Mouse (Mus musculus): ENCODE results near the gene Nol11.
"Not testable (repeated sequence)": the region's sequence is repeated elsewhere in the genome, so short reads cannot be mapped to it uniquely, and the experiment has no call there.

The Nol11 gene

DNA sequence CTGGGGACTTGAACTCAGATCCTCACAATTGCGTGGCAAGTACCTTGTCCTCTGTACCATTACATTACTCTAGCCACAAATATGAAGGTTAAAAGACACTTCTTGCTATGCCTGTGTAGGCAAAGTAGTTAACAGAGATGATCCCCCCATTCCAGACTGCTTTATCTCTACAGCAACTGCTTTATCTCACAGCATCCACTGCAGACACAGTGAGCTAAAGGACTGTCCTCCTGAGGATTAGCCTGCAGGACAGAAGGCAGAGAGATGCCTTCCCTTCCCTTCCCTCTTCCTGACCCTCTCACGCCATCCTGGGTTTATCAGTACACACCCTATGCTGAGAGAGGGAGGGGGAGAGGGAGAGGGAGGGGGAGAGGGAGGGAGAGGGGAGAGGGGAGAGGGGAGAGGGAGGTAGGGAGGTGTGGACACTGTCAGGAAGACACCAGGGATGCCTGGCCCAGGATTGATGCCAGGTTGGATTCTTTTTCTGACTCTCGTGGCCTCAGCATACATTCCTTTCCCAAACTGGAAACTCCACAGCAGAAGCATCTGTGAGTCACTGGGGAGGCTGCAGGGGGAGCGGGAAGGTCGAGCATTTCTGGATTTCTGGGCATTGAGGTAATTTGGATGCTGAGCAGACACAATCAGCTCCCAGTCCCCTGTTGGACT, 32.1 kb downstream of the Nol11 start:
- DNase-seq (ENCODE audit: extremely low spot score, low read depth, low spot score), result no peak

DNA sequence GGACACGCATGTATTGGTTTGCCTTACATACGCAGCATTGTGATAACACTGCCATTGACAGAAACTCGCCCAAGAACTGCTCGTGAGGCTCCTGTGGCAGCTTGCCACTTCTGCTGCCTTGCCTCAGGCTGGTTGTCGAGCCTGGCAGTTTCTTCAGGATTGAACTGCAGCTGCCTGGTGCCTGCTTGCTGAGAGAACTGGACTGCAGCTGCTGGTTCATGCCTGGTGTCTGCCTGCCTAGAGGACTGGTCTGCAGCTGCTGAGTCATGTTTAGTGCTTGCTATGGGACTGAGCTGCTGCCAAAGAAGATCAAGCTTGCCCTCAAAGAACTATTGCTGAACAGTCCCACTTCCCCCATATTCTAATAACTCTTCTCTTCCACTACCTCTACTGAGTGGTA, 33.9 kb downstream of the Nol11 start:
- DNase-seq (ENCODE audit: extremely low spot score, low read depth, low spot score), result no peak

DNA sequence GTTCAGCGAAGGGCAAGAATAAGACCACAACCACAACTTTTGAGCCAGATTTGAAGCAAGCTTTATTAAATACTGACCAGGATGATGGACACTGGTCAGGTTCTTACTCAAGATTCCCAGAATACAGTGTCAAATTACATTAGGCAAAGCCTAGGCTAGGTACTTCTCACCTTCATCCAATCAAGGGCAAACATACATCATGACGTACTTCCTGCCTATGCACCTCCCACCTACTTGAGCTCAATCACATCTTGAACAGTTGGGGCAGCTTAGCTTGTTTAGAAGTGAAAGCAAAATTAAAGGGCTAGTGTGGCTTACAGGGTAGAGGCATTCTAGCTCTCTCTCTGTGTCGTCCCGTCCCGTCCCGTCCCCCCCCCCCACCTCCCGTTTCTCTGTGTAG, 34.8 kb downstream of the Nol11 start:
- no peak for DNase-seq (ENCODE audit: extremely low spot score, low read depth, low spot score)

DNA sequence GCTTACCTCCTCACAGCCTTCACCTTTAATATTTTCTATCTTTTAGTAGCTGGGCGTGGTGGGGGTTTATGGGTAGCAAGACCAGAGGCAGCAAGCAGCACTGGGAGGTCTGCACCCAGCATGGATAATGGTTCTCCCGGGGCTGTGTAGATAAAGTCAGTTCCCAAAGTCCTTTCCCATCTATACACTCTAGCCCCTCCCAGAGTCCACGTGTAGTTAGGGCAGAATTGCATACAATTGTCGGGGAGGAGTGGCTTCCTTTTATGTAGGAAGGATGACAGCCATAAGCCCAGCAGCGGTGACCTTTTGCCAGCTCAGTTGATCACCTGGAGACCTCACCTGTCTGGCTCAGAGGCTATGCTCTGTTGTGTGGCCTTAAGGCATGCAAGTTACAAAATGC, 35.5 kb downstream of the Nol11 start:
- no peak for DNase-seq (ENCODE audit: extremely low spot score, low read depth, low spot score)

DNA sequence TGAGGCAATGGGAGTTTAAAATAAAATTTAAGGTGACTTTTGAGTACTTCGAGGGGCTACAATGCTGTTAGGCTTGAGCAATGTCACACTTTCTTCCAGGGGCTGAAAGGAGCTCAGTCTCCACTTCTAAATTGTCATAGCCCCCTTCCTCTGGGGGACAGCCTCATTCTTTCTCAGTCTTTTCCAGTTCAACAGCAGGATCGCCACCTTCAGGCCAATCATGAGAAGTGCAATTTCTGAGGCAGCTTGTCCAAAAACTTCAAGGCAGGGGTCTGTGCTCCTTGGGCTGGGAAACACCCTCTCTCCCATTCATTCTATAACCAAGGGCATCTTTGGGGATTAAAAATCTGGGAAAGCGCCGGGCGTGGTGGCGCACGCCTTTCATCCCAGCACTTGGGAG, 37.4 kb downstream of the Nol11 start:
- no peak for DNase-seq (ENCODE audit: extremely low spot score, low read depth, low spot score)

DNA sequence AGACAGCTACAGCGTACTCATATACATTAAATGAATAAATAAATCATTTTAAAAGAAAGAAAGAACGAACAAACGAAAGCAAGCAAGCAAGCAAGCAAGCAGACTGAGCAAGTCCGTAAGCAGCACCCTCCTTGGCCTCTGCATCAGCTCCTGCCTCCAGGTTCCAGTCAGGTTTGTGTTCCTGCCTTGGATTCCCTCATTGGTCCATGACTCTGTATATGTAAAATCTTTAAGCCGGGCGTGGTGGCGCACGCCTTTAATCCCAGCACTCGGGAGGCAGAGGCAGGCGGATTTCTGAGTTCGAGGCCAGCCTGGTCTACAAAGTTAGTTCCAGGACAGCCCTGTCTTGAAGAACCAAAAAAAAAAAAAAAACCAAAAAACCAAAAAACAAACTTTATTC, 45.2 kb downstream of the Nol11 start:
- not testable (repeated sequence) for DNase-seq (ENCODE audit: extremely low spot score, low read depth, low spot score)

DNA sequence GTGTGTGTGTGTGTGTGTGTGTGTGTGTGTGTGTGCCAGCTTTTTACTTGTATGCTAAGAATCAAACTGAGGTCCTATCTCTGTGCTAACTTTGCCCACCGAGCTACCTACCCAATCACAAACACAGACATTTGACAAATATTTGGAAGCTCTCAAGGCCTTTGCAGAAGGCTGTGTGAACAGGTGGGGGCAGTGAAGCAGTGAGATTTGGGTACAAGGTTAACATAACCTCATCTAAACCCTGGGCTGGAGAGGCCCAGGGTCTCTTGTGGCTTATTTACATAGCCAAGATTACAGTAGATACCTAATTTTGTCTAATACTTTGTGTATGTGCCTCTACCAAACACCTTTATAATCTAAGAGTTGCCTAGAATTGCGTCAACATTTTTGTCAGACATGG, 46.8 kb downstream of the Nol11 start:
- DNase-seq (ENCODE audit: extremely low spot score, low read depth, low spot score), result no peak

DNA sequence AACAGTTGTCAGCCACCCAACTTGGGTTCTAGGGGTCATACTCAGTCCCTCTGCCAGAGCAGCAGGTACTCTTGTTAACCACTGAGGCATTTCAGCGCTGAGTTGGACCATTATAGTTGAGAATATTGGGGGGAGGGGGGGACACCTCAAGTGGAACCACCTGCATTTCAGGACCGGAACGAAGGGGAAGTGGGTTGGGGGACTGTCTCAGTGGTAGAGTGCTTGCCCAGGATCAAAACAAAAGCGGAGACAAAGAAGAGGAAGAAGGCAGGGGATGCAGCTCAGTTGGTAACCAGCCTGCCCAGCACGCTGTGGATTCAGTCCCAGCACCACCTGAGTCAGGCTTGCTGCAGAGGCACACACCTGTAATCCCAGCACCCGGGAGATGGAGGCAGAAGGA, 48.4 kb downstream of the Nol11 start:
- DNase-seq (ENCODE audit: extremely low spot score, low read depth, low spot score), result no peak

DNA sequence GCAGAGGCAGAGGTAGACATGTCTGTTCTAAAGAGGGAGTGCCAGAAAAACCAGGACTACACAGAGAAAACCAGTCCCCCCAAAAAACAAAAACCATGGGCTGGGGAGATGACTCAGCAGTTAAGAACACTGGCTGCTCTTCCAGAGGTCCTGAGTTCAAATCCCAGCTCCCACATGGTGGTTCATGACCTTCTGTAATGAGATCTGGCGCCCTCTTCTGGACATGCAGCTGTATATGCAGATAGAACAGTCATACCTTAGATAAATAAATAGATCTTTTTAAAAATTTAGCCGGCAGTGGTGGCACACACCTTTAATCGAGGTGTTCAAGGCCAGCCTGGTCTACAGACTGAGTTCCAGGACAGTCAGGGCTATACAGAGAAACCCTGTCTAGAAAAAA, 50.5 kb downstream of the Nol11 start:
- no peak for DNase-seq (ENCODE audit: extremely low spot score, low read depth, low spot score)

DNA sequence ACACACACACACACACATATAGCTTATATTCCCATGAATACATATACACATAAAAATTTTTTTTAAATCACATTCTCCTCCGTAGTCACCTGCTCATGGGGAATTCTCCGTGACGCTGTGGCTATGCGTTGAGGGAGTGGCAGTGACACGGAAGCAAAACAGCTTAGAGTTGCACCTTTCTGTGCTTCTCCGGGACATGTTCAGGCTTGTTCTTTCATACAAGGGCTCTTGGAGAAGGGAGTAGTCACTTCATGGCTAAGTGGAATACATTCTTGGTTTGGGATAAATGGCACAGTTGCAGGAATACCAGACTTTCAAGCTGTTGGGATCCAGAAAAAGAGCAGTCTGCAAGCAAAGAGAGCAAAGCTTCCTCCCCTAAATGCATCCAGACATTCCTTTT, 51.6 kb downstream of the Nol11 start:
- DNase-seq (ENCODE audit: extremely low spot score, low read depth, low spot score), result no peak

DNA sequence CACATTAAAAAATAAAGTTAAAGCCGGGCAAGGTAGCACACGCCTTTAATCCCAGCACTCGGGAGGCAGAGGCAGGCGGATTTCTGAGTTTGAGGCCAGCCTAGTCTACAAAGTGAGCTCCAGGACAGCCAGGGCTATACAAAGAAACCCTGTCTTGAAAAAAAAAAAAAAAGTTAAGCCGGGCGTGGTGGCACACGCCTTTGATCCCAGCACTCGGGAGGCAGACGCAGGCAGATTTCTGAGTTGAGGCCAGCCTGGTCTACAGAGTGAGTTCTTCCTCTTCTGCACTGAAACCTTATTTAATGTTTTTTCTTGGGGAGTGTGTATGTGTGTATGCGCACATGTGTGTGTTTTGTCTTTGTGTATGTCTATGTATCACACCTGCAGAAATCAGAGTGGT, 52.7 kb downstream of the Nol11 start:
- DNase-seq (ENCODE audit: extremely low spot score, low read depth, low spot score), result not testable (repeated sequence)

DNA sequence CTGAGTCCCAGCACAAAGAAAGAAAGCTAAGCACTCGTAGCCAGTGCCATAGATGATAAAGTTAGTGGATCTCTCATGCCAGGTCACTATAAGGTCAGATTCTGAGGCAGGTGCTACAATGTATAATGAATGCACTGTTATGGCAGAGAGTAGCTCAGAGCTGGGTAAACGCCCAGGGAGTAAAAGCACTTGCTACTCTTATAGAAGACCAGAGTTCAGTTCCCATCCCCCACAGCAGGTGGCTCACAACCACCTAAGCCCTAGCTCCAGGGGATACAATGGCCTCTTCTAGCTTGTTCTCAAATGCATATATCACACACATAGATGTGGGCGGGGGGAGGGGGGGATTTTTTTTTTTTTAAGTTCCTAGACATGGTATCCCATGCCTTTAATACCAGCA, 53.4 kb downstream of the Nol11 start:
- DNase-seq (ENCODE audit: extremely low spot score, low read depth, low spot score), result no peak

DNA sequence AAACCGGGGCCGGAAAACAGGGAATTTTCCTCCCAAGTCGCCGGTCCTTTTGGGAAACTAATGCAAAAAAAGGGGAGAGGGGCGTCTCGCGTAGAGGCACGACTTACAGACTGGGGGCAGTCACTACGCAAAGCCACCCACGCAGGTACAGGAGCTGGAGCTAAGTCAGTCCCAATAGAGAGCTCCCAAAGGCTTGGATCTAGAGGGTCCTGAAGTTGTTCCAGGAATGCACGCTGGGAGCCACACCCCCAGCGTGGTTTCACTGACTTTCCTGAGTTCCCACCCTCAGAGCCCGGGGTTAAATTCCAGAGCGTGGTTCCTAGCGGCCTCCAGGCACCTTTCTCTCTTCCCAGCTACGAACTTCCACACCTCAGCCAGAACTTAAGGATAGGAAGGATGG, 56.8 kb downstream of the Nol11 start:
- no peak for DNase-seq (ENCODE audit: extremely low spot score, low read depth, low spot score)

DNA sequence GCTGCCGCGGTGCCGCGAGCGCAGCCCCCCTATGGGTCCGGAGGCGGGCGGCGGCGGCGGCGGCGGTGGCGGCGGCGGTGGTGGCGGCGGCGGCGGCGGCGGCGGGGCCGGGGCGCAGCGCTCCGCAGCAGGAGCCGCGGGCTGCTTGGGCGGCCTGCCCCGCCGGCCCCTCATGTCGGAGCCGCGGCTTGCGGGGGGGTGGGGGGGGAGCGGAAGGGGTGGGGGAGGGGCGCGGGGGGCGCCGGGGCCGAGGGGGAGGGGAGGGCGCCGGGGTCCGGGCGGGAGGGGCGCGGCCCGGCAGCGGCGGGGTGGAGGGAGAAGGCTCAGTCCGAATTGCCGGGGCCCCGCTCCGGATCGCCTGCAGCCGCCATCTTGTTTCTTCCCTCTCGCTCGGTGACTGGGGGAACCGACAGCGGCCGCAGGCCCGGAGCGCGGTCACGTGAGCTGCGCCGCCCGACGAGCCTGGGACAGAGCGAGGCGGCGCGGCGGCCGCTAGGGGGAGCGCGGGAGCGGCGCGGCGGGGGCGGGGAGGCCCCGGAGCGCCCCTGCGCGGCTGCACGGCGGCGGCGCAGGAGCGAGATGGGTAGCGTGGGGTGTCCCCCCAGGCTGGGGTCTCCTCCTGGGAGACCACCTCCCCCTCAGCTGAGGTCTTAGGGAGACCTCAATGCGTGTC, 57.3 kb downstream of the Nol11 start, which contains the start of gene Bptf:
Bptf (minus strand) TSS at position 379 of the 673 bp plus-strand sequence.
- DNase-seq (ENCODE audit: extremely low spot score, low read depth, low spot score), result no peak

DNA sequence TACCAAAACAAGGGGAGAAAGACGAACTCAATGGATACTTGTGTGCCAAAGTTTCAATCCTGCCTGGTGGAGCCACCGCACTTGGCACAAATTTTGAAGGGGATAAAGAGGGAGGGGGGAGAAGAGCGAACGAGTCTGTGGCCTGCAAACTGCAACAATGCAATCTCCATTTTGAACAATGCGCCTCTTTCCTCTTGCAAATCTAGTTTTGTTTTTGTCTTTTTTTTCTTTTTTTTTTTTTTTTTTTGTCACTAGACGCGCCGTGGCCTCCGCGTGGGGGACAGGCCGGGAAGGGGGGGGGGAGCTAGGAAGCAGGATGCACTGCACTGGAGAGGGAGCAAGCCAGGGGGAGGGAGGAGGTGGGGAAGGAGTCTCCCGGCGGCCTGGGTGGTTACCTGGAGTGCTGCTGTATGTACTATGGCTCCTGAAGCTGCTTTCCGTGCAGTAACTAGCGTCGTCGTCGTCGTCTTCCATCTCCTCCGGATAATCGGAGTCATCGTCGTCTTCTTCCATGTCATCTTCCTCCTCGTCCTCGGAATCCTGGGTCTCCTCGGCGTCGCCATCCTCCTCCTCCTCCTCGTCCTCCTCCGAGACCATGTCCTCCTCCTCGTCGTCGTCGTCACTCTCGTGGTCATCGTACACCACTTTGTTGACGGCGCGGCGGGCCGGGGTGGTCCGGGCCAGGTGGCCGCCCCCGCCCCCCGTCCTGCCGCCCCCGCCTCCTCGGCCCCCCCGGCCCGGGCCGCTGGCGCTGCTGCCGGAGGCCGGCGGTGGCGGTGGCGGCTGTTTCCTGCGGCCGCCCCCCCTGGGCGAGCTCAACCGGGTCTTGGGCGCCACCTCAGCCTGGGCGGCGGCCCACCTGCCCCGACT, 58.1 kb downstream of the Nol11 start:
- no peak for DNase-seq (ENCODE audit: extremely low spot score, low read depth, low spot score)

DNA sequence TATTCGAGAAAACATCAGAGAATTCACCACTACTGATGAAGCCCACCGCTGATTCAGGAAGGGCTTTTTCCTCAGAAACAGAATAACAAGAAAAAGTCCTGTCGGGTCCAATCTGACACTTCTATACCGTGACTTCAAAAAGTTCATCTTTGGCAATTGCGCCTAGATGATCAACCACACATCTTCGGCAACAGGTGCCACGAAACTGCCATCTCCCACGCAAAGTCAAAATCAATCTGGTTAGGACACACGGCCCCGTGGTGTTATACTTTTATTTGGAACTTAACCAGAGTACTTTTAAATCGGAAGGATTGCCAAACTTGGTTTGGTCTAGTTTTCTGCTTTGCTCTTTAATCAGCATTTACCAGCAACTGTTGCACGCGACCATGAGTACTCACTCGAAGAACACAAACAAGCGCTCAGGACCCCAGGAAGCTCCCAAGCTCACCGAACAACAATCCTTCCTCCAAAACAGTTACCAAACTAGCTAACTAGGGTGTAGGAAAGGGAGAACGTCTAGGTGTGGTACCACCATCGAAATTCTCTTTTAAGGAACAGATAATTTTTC, 58.9 kb downstream of the Nol11 start:
- DNase-seq (ENCODE audit: extremely low spot score, low read depth, low spot score), result no peak

DNA sequence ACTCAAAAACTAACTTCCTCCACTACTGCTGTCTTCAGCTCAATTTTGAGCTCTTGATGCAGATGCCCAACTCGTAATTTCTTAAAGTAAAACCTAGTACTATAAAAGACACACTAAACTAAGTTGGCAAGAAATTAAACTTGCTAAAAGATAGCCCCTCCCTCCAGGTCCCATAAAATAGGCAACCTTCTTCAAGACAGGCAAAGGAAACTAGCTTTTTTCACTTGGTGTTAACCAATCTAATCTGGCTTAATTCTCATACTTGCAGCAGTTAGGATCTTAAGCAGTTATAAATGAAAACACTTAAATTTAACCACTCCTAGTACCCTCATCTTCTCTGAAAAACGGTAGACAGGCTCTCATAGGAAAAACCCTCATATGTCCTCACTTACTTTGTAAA, 59.5 kb downstream of the Nol11 start:
- no peak for DNase-seq (ENCODE audit: extremely low spot score, low read depth, low spot score)

DNA sequence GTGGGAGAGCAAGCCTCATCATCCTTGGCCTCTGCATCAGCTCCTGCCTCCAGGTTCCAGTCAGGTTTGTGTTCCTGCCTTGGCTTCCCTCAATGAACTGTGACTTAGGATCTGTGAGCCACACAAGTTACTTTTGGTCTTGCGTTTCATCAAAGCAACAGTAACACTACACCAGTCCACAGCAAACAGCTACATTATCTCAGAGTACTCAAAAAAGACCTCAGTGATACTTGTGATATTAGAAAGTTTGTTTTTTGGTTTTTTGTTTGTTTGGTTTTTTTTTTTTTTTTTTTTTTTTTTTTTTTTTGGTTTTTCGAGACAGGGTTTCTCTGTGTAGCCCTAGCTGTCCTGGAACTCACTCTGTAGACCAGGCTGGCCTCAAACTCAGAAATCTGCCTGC, 62.5 kb downstream of the Nol11 start:
- not testable (repeated sequence) for DNase-seq (ENCODE audit: extremely low spot score, low read depth, low spot score)

DNA sequence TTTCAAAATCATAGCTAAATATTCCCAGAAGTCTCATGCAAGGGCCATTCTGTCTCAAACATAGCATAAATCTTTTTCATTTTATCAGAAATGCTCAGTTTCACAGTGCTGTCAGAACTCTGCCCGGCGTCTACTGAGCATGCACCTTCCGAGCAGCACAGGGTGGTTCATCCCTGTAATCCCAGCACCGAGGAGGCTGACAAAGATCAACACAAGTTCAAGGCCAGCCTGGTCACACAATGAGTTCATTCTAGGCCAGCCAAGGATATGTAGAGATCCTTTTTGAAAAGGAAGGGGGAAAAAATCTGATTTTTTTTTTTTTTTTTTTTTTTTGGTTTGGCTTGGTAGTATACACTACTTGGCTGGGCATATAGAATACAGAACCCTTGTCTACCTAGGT, 64.2 kb downstream of the Nol11 start:
- DNase-seq (ENCODE audit: extremely low spot score, low read depth, low spot score), result no peak

DNA sequence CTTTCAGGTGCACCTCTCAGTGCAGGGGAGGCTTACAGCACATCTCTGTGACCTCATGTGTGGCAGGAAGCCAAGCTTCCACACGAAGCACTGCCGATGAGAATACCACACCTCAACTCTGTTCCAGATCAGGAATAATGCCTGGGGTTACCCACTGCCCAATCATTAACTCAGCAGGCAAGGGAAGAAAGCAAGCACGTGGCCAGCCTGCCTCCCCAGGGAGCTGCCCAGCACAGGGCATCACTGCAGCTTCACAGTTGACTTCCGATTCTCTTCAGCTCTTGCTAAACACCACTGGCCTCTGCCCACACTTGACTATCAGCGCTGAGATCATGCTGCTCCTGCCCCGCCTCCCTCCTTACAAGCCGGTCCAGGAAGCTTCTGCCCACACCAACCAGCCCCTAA, 64.9 kb downstream of the Nol11 start:
- DNase-seq (ENCODE audit: extremely low spot score, low read depth, low spot score), result no peak

DNA sequence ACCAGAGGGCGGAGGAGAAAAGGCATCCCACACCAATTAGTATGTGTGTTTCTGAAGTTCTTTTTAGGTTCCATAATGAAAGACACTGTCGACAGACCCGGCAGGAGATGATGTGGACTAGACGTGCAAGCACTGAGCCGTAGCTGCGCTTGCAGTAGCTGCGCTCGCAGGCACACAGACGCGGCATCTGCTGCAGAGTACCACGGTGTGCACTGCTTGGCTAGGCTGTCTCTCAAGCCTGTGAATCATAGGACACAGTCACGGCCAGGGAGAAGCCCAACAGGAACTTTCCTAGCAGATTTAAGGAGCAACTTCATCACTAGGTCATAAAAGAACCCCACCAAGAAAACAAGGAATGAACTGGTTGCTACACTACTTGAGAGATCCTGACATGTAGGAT, 71.4 kb downstream of the Nol11 start:
- DNase-seq (ENCODE audit: extremely low spot score, low read depth, low spot score), result no peak
